Mouse (Mus musculus) ES-E14 (cell line): ENCODE results near the gene Erv3.

Source experiments
- CHD2 ChIP-seq: IDR thresholded peaks from 2 replicates; pipeline ENCODE4 v1.6.1; 2014; ENCODE audit warnings: mild to moderate bottlenecking, low read depth, low read length, inconsistent platforms
- HCFC1 ChIP-seq: IDR thresholded peaks from 2 replicates; pipeline ENCODE4 v1.6.1; 2012; ENCODE audit warnings: low read length, inconsistent platforms, borderline replicate concordance; ENCODE audit not compliant: insufficient read depth
- ZC3H11A ChIP-seq: IDR thresholded peaks from 2 replicates; pipeline ENCODE4 v1.6.1; 2012; ENCODE audit warnings: low read depth, mild to moderate bottlenecking, inconsistent platforms, low read length, borderline replicate concordance
- ZNF384 ChIP-seq: IDR thresholded peaks from 2 replicates; pipeline ENCODE4 v1.6.1; 2012; ENCODE audit warnings: low read depth, low read length, inconsistent platforms

- TF ChIP-seq ZC3H11A (no peak), CHD2 (no peak), HCFC1 (no peak), ZNF384 (no peak)
Observed at GRCm38 (mm10) chr2:131866676-131867075, 7.1 kb upstream of the Erv3 start.
